Mouse (Mus musculus) midbrain, postnatal 0 days (tissue): Measurements from ENCODE around the gene Gm17019. TPM values are rescaled to one million over a fixed set of nuclear protein-coding genes. Genes with fewer than 3 reads are reported as not detected.
"Not testable (repeated sequence)": the region's sequence is repeated elsewhere in the genome, so short reads cannot be mapped to it uniquely, and the experiment has no call there.

Experiments used
- ATAC-seq: fragments of 200-750 bp; cut with Nextera tagmentation; 2 replicates; pipeline ENCODE4 v1.8.0; 2017; ENCODE audit warnings: moderate number of reproducible peaks, mild to moderate bottlenecking, moderate TSS enrichment, moderate library complexity; ENCODE audit not compliant: low FRiP score
- DNase-seq: peaks from one replicate; pipeline ENCODE4 v3.0.0-alpha.2; 2015; ENCODE audit warnings: low spot score
- H3K27ac ChIP-seq: fragments of 300-500 bp; sonication (generic); 2 replicates; pipeline ENCODE4 v1.5.1; 2014; ENCODE audit warnings: low read depth, mild to moderate bottlenecking, low read length, mixed read lengths
- H3K27me3 ChIP-seq: fragments of 300-500 bp; sonication (generic); 2 replicates; pipeline ENCODE4 v1.6.1; 2014; ENCODE audit warnings: low read length, control low read depth, mixed read lengths; ENCODE audit not compliant: insufficient read depth
- H3K36me3 ChIP-seq: fragments of 300-500 bp; sonication (generic); 2 replicates; pipeline ENCODE4 v1.6.1; 2014; ENCODE audit warnings: low read length, control low read depth, mixed read lengths; ENCODE audit not compliant: insufficient read depth
- H3K4me1 ChIP-seq: fragments of 300-500 bp; sonication (generic); 2 replicates; pipeline ENCODE4 v1.6.1; 2014; ENCODE audit warnings: mild to moderate bottlenecking, control low read depth, antibody characterized with exemption, low read length, mixed read lengths; ENCODE audit not compliant: insufficient read depth
- H3K4me2 ChIP-seq: fragments of 300-500 bp; sonication (generic); 2 replicates; pipeline ENCODE4 v1.6.1; 2014; ENCODE audit warnings: low read depth, mild to moderate bottlenecking, low read length, mixed read lengths; ENCODE audit not compliant: poor library complexity, severe bottlenecking
- H3K4me3 ChIP-seq: fragments of 300-500 bp; sonication (generic); 2 replicates; pipeline ENCODE4 v1.5.1; 2014; ENCODE audit warnings: low read depth, mild to moderate bottlenecking, low read length, moderate library complexity
- H3K9ac ChIP-seq: fragments of 300-500 bp; sonication (generic); replicated peaks from 2 replicates; pipeline ENCODE4 v1.6.1; 2014; ENCODE audit warnings: mild to moderate bottlenecking, low read length, moderate library complexity, mixed read lengths; ENCODE audit not compliant: poor library complexity, severe bottlenecking
- H3K9me3 ChIP-seq: fragments of 300-500 bp; sonication (generic); 2 replicates; pipeline ENCODE4 v1.6.1; 2016; ENCODE audit warnings: low read length, control low read depth
- WGBS: fragments of 180-500 bp; shearing (Covaris S2); extraction: QIAGEN DNeasy Blood & Tissue Kit; methylation state at CpG from one replicate; pipeline ENCODE4 v1.1.7; 2014; 5-methylcytosine and 5-hydroxymethylcytosine counted together
- polyA plus RNA-seq: library from polyadenylated mRNA; unstranded; fragments of >200 nt; fragmentation: Nextera tagmentation; extraction: Ambion mirVana; gene quantifications from 2 replicates; pipeline ENCODE4 v1.2.1, GENCODE M21; 2015
- total RNA-seq: library from RNA; depleted of rRNA; stranded (reverse); fragments of >200 nt; gene quantifications from 2 replicates; pipeline ENCODE4 v1.2.3, GENCODE M21; 2014

Gene Gm17019
- total and polyA plus RNA-seq, 2 experiments from 2014 or later: not detected

GRCm38 (mm10) chr5:15040784-15041183 lies 8.0 kb upstream of the Gm17019 start:
- not testable (repeated sequence) for ATAC-seq, H3K27ac ChIP-seq, H3K9ac ChIP-seq, H3K27me3 ChIP-seq, H3K4me2 ChIP-seq, H3K36me3 ChIP-seq, DNase-seq, H3K4me1 ChIP-seq, H3K4me3 ChIP-seq
- WGBS: 67% methylated on average over 3 of the region's 4 CpGs
- H3K9me3 ChIP-seq: peaks cover 16% of the 10 kb centered on the region; the same call in 1 of the 2 replicates

- not testable (repeated sequence) for H3K27ac ChIP-seq, H3K9ac ChIP-seq, H3K27me3 ChIP-seq, DNase-seq, H3K4me3 ChIP-seq, H3K36me3 ChIP-seq, H3K4me1 ChIP-seq, H3K4me2 ChIP-seq
- peak; percentile 94 for ATAC-seq
- H3K9me3 ChIP-seq: peaks cover 12% of the 10 kb centered on the region; the same call in 1 of the 2 replicates
- WGBS: 80% methylated on average over 4 of the region's 4 CpGs
Observed at GRCm38 (mm10) chr5:15039984-15040383, 7.2 kb upstream of the Gm17019 start.

- ATAC-seq, H3K4me3 ChIP-seq, H3K4me2 ChIP-seq, H3K27me3 ChIP-seq, DNase-seq, H3K36me3 ChIP-seq, H3K4me1 ChIP-seq, H3K9ac ChIP-seq, H3K27ac ChIP-seq: not testable (repeated sequence)
- 78% methylated on average over 1 of the region's 1 CpGs for WGBS
- peaks cover 35% of the 10 kb centered on the region for H3K9me3 ChIP-seq
Observed at GRCm38 (mm10) chr5:15024316-15024715, 8.5 kb downstream of the Gm17019 start.

- not testable (repeated sequence) for H3K36me3 ChIP-seq, H3K27me3 ChIP-seq, H3K4me1 ChIP-seq, DNase-seq, H3K4me2 ChIP-seq, H3K4me3 ChIP-seq, ATAC-seq, H3K27ac ChIP-seq, H3K9ac ChIP-seq
- H3K9me3 ChIP-seq: peaks cover 23% of the 10 kb centered on the region
- 59% methylated on average over 2 of the region's 2 CpGs for WGBS
Observed at GRCm38 (mm10) chr5:15020067-15020466, 12.7 kb downstream of the Gm17019 start.

- not testable (repeated sequence) for H3K9ac ChIP-seq, H3K4me1 ChIP-seq, DNase-seq, H3K36me3 ChIP-seq, H3K4me2 ChIP-seq, H3K4me3 ChIP-seq, H3K27me3 ChIP-seq, H3K27ac ChIP-seq
- WGBS: 84% methylated on average over 11 of the region's 11 CpGs
- ATAC-seq: peak; percentile 59
- peaks cover 13% of the 10 kb centered on the region for H3K9me3 ChIP-seq
Observed at GRCm38 (mm10) chr5:15010639-15011582, 21.9 kb downstream of the Gm17019 start.

GRCm38 (mm10) chr5:15006907-15007306 lies 25.9 kb downstream of the Gm17019 start:
- ATAC-seq, H3K36me3 ChIP-seq, DNase-seq, H3K9ac ChIP-seq, H3K27ac ChIP-seq, H3K4me2 ChIP-seq, H3K4me1 ChIP-seq, H3K4me3 ChIP-seq, H3K27me3 ChIP-seq: not testable (repeated sequence)
- 60% methylated on average over 3 of the region's 3 CpGs for WGBS
- H3K9me3 ChIP-seq: peaks cover 18% of the 10 kb centered on the region

GRCm38 (mm10) chr5:15006288-15006687 lies 26.5 kb downstream of the Gm17019 start:
- H3K27ac ChIP-seq, H3K36me3 ChIP-seq, ATAC-seq, H3K9ac ChIP-seq, H3K4me1 ChIP-seq, DNase-seq, H3K4me3 ChIP-seq, H3K27me3 ChIP-seq, H3K4me2 ChIP-seq: not testable (repeated sequence)
- WGBS: 66% methylated on average over 3 of the region's 3 CpGs
- H3K9me3 ChIP-seq: peaks cover 17% of the 10 kb centered on the region

GRCm38 (mm10) chr5:15005584-15005983 lies 27.2 kb downstream of the Gm17019 start:
- peak; percentile 48 for ATAC-seq
- not testable (repeated sequence) for H3K36me3 ChIP-seq, H3K4me3 ChIP-seq, H3K4me2 ChIP-seq, H3K4me1 ChIP-seq, H3K27me3 ChIP-seq, H3K27ac ChIP-seq, H3K9ac ChIP-seq, DNase-seq
- H3K9me3 ChIP-seq: peaks cover 10% of the 10 kb centered on the region
- WGBS: 71% methylated on average over 2 of the region's 4 CpGs
